Mouse (Mus musculus): ENCODE measurements around the gene Pak1.

- TF ChIP-seq CTCF (IDR thresholded peaks at IDR 0.05; ENCODE audit: low read depth), result no peak
- no peak for TF ChIP-seq EP300 (IDR thresholded peaks at IDR 0.05; ENCODE audit: low read depth)
Observed at GRCm38 (mm10) chr7:97832987-97833386, 44.6 kb downstream of the Pak1 start.
